Mouse (Mus musculus) lung, postnatal 0 days (tissue): ENCODE data around the gene Tmem126a.

Experiments
- CTCF ChIP-seq: IDR thresholded peaks from 2 replicates; pipeline ENCODE4 v1.5.1; 2016; ENCODE audit warnings: antibody characterized with exemption, mild to moderate bottlenecking
- EP300 ChIP-seq: IDR thresholded peaks from 2 replicates; pipeline ENCODE4 v1.6.1; 2016; ENCODE audit warnings: antibody characterized with exemption, mild to moderate bottlenecking, control low read depth

DNA sequence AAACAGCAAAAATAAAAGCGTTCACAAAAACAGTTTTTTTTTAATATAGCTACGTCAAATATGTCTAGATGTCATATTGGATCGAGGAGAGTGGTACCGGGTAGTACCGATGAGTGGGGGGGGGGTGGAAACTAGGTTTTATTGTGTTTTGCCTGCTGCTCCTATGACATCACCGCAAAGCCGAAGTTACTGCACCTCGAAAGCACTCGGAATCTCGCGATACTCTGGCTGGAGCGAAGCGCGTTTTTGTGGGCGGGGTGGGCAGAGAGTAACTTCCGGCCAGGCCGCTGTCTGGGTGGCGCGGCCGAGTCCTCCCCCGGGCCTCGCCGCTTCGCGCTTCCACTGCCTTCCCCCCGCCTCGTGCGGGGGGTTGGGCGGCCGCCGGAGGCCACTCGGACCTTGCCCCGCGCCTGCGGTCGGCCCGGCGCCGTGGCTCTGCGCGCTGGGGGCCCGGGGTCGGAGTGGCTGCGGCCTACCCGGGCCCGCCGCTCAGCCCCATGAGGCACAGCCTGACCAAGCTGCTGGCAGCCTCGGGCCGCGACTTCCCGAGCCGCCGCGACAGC lies 14.4 kb downstream of the Tmem126a start, which contains the start of gene Crebzf:
- TF ChIP-seq EP300 (peak; percentile 87), CTCF (no peak)
